Mouse (Mus musculus): Measurements from ENCODE around the gene Cfap65. TPM values are rescaled to one million over a fixed set of nuclear protein-coding genes. Genes with fewer than 3 reads are reported as not detected.

Cfap65 gene
- total RNA-seq, 2 experiments from 2014 or later: 2.8 to 3.0 TPM

DNA sequence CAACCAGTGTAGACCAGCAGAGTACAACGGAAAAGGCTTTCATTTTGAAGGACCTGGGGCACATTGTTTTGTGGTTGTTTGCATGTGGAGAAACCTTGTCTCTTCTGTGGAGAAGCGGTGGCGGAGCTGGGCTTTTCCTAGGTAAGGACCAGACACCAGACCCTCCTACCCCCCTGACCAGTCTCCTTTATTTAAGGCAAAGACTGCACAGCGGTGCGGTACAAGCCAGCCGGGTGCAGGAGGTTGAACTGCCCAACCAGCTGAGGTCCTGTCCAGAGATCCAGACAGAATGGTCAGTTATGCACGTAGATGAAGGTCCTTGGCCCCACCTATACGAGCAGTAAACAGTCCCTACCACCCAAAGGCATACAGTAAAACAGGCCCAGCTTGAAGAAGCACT lies 52.6 kb downstream of the Cfap65 start:
- no peak for DNase-seq (ENCODE audit: low spot score in 2 of 2)

DNA sequence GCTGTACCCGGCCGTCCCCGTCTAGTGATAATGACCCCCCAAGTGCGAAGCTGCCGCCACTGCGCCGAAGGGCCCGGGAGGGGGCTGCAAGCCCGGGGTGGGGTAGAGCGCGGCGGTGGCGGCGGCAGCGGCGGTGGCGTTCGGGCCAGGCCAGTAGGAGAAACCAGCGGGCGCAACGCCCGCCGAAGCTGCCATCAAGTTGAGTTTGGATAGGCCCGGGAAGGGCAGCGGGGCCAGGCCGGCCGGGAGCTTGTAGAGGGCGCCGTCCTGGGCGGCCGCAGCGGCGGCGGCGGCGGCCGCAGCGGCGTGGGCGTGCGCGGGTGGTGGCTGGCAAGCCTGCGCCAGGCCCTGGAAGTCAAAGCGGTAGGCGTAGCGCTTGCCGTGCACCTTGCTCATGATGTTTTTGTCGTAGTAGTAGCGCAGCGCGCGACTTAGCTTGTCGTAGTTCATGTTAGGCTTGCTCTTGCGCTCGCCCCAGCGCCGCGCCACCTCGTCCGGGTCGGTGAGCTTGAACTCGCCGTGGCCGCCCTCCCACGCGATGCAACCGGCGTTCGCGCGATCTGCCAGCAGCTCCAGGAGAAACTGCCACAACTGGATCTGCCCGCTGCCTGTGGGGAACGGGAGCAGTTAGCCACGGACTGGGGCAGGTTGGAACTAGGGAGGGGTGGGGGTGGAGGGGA lies 53.2 kb downstream of the Cfap65 start:
- no peak for DNase-seq (ENCODE audit: low spot score in 2 of 2)

DNA sequence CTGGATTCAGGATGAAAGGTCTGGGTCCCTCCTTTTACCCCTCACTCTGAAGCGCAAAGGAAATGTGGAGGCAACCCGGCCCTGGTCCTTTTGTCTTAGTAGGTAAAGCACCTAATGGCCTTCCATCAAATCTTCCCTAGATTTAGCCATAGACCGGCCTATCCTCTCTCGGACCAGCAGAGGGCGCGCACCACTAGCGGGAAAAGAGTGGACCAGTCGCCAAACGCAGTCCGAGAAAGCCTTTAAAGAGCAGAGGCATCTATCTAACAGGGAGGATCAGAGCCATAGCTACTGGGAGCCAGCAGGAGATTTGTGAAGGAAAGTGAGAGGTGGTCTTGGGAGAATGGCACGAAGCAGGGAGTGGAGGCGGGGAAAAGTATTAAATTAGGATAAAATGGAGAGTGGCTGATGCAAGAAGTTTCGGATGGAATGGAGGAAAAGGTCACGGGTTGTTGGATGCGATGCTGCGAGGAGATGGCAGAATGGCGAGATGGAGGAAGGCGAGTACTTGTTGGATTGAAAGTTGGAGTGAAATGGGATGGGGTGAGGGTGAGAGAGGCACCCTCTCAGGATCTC lies 54.5 kb downstream of the Cfap65 start:
- peak; percentile 76 to 81 for DNase-seq (ENCODE audit: low spot score in 2 of 2)

DNA sequence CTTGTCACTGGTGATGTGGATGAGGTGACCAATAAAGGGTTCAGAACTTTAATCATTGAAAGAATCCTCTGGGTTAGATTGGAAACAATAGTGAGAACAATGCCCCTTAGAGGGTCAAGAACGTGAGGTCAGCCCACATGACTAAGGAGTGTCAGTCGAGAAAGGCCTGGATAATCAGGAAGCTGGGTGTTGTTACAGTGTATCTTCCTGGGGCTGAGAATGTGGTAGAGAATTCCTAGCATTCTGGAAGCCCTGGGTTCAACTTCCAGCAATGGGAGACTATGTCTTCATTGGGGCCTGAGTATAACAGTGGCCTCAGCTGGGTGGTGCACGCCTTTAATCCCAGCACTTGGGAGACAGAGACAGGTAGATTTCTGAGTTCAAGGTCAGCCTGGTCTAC lies 58.2 kb downstream of the Cfap65 start:
- DNase-seq (ENCODE audit: low spot score in 2 of 2): no peak

DNA sequence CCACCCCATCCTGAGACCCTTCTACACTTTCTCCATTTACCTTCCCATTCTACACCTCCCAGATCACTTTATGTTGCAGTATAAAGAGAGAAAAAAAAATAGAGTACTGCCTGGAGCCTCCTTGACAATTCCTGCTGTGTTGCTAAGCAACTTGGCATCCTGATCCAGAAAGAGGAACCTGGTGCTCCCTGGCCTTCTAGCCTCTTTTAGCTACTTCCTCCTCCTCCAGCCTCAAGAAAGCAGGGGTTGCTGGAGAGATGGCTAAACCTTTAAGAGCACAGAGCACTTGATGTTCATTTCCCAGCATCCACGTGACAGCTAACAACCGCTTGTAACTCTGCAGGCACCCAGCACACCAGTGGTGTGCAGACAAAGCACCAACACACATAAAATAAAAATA lies 63.2 kb downstream of the Cfap65 start:
- DNase-seq (ENCODE audit: low spot score in 2 of 2): no peak

DNA sequence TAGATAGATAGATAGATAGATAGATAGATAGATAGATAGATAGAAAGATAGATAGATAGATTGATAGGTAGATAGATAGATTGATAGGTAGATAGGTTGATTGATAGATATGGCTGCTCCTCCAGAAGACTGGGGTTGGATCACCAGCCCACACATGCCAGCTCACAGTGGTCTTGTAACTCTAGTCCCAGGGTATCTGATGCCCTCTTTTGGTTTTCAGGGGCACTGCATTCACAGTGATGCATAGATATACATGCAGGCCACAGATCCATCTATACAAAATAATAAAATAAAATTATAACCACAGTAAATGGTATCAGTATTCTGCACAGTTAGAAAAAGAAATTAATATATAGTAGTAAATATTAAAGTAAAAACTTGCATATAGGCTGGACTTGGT lies 73.6 kb downstream of the Cfap65 start:
- no peak for DNase-seq (ENCODE audit: low spot score in 2 of 2)

DNA sequence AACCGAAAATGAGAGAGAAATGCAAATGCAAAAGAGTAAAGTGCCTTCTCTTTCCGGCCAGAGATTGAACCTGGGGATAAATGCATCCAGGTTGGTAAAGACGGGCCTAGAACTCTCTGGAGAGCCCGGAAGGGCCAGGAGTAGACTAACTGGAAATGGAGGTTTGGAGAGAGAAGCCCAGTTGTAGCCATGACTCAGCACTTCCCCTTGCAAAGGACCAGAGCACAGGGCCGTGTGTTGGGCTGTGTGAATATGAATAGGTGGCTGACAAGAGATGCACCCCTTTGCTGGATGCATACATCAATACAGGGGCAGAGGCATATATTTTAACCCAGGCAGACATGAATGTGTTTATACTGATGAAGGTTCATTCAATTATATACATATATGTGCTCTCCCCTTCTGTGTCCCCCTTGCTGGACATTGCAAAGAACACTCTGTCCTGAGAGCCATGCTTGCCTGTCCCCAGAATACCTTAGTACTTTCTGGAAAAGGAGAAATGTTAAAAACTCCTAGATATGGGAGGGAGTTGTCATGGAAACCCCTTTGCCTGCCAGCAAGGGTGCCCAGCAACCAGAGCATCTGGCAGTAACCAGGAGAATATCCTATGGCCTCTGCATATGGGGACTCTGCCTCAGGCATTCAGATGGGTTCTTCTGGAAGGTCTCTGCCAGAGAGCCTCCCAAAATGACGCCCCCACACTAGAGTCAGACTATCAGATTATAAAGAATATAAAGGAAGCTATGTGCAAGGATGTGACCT lies 76.0 kb downstream of the Cfap65 start:
- DNase-seq (ENCODE audit: low spot score in 2 of 2): peak in 1 of 2 experiments; percentile 44

DNA sequence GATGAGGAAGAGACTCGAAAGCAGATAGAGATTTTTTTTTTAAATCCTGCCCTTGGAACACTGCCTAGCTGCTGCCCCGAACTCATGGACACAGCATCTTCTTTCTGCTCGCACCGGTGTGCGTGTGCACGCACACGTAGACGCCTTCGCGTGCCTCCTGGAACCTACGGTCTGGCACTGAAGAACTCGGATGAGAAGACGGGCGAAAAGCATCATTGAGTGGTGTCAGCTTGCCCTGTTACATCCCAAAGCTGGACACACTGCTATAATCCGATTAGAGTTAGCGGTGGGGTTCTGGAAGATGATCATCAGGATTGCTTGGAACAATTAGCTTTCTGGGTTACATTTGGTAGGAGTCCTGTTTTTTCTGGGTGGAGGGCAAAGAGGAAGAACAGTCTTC lies 76.6 kb downstream of the Cfap65 start:
- no peak for DNase-seq (ENCODE audit: low spot score in 2 of 2)

DNA sequence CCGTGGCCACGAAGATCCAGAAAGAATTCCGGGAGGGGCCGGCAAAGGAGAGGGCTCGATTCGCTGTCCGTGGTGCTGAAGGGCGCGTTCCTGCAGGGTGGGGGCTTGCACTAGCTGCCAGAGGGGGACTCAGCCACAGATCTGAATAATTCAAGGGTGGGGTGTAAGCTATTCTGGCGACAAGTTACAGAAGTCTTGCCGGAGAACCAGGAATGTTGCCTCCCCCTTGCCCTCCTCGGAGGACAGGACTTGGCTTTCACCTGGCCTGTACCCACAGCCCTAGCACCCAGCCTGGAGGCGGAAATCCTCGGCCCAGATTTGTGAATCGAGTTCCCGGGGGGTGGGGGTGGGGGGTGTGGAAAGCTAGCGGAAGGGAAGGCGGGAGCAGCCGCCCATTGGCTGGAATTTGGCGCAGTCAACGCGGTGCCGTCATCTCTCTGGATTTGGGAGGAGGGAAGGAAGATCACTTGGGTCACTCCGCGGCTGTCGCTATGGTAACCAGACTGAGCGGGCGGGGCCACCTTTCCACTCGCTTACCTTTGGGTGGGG lies 77.2 kb downstream of the Cfap65 start:
- DNase-seq (ENCODE audit: low spot score in 2 of 2): peak; percentile 90 to 93

DNA sequence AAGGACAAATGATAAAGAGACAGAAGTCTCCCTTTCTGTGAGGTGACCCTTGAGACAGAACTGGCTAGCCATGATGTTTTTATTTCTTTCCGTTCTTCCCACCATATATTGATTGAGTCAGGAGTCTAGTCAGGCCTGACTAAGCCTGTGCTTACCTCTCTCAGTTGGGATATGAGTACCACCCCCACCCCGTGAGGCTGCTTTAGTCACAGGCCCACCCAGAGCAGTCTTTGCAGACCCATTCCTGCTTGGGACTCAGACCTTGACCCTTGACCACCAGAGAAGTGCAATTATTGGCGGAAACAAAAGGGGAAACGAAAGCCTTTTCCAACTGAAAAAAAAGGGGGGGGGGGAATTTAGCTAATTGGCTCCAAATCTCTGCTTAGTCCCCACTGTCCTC lies 77.7 kb downstream of the Cfap65 start:
- DNase-seq (ENCODE audit: low spot score in 2 of 2): no peak

DNA sequence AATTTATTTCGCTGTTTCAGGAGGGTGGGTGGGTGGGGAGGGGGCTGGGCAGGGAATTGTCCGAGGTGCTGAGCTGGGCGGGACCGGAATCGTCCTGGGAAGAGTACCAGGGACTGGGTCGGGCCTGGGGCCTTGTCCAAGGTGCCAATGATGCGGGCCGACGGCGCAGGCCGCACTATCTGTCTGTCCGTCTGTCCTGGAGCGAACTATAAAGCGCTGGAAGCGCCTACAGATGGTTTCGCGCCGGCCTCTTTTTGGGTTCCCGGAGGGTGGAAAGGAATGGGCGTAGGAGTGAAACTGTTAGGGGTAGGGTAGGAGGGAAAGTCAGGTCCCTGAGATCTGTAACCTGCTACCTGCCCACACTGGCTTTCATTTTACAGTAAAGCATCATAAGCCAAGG lies 78.2 kb downstream of the Cfap65 start:
- DNase-seq (ENCODE audit: low spot score in 2 of 2): peak in 1 of 2 experiments; percentile 42

DNA sequence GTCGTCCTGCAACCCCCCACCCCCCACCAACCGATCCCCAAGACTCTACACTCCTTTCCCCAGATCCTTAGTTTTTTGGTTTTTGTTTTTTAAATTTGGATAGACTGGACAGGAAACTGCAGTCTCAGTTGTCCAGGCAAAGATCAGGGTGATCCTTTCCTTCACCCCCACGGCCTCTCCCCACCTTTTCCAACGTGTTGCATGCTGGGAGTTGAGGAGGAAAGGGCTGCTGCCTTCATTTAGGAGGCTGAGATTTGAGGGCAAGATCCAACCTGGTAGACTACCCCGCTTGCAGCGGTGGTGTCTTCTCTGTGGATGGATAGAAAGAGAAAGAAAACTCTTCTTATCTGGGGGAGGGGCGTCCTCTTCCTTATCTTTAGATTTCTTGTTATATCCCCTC lies 78.6 kb downstream of the Cfap65 start:
- no peak for DNase-seq (ENCODE audit: low spot score in 2 of 2)

DNA sequence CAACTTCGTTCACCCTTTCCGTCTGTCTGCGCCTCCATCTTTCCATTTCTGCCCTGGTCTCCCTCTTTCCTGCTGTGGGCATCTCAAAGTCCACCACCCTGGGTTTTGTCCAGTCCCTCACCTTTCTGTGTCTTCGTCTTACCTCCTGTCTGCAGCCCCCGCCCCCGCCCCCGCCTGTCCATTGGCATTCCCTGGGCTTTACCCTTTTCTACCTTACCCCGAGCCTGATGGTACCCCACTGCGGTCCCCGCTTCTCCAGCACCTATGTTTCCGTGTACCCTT lies 79.0 kb downstream of the Cfap65 start:
- DNase-seq (ENCODE audit: low spot score in 2 of 2): no peak

DNA sequence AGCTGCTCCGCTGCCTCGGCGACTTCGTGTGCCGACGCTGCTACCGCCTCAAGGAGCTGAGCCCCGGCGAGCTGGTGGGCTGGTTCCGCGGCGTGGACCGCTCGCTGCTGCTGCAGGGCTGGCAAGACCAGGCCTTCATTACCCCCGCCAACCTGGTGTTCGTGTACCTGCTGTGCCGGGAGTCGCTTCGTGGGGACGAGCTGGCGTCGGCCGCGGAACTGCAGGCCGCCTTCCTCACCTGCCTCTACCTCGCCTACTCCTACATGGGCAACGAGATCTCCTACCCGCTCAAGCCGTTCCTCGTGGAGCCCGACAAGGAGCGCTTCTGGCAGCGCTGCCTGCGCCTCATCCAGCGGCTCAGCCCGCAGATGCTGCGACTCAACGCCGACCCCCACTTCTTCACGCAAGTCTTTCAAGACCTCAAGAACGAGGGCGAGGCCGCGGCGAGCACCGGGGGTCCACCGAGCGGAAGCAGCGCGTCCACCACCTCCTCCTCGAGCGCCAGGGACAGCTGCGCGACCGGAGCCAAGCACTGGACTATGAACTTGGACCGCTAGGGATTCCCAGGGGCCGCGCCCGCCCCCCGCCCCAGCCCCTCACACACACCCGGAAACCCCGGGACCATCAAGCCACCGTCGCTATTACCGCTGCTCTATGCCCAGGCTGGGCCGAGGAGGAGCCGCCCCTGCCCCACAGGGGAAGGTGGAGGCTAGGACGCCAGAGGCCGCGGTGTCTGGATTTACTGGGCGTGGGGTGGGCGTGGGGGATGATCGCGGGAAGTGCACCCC lies 79.6 kb downstream of the Cfap65 start:
- DNase-seq (ENCODE audit: low spot score in 2 of 2): peak in 1 of 2 experiments; percentile 32

DNA sequence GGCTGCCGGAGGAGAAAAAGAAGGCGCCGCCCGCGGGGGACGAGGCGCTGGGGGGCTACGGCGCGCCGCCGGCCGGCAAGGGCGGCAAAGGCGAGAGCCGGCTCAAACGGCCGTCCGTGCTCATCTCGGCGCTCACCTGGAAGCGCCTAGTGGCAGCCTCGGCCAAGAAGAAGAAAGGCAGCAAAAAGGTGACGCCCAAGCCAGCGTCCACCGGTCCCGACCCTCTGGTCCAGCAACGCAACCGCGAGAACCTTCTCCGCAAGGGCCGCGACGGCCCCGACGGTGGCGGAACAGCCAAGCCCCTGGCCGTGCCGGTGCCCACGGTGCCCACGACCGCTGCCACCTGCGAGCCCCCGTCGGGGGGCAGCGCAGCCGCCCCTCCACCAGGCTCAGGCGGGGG lies 80.2 kb downstream of the Cfap65 start:
- DNase-seq (ENCODE audit: low spot score in 2 of 2): peak in 1 of 2 experiments; percentile 36

DNA sequence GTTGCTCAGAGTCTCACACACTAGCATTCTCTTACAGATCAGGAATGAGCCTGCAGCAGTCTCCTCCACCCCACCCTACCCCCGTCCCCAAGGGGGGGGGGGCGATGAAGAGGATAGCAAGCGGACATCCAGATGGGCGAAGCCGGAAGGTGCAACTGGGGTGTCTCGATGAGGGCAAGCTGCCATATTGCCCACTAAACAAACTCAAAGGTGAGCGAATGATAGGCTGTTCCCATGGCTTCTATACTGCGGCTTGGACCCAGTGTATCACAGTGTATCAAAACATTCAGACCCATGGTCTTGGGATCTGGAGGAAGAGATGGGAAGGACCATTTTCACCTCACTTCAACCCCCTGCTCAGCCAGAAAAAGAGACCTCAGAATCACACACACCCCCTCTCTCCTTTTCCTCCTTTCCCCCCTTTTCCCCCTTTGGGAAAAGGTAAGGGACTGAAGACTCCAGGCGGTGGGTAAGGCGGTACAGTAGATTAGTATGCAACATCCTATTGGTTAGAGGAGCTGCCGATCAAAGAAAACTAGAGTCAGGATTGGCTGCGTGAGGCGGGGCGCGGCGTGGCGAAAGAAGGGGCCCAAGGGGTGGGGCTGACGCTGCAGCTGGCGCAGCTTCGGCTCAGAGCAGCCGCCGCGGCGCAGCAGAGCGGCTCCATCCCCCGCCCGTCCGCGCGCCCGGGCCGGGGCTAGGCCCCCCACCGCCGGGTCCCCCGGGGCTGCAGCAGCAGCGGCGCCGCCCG lies 80.9 kb downstream of the Cfap65 start, which contains the start of gene Cdk5r2:
Gene Cdk5r2 (plus strand): TSS at position 629 of the 751 bp plus-strand sequence.
- DNase-seq (ENCODE audit: low spot score in 2 of 2): peak; percentile 94 to 95

Small RNA genes lying within 50 kb of the gene (microRNA-seq; reads per million reads assigned to microRNA genes)
- gene Mir375: 285 to 339 reads per million in 2 experiments

Other genes starting within 250 kb of the Cfap65 start
- gene Cyp27a1, start 222.0 kb downstream of the Cfap65 start, total RNA-seq (2021): 1 to 10 TPM; 4.2 to 4.8 TPM
- gene Prkag3, start 186.4 kb downstream of the Cfap65 start, total RNA-seq (2021): under 1 TPM; 0.12 to 0.51 TPM
- gene Wnt6, start 163.7 kb downstream of the Cfap65 start, total RNA-seq (2021): 1 to 10 TPM; 3.3 to 4.5 TPM
- gene Wnt10a, start 144.1 kb downstream of the Cfap65 start, total RNA-seq (2021): 10 to 100 TPM; 15.8 to 15.9 TPM
- 100 to 1,000 TPM; 315 to 347 TPM for gene Cdk5r2, start 80.7 kb downstream of the Cfap65 start, total RNA-seq (2021)
- gene Fev, start 50.2 kb downstream of the Cfap65 start, total RNA-seq (2021): not detected
- under 1 TPM in 1 of 2 experiments, not detected in 1; 0.80 TPM for gene Cryba2, start 42.5 kb downstream of the Cfap65 start, total RNA-seq (2021)
- under 1 TPM; 0.30 to 0.72 TPM for gene Ihh, start 16.1 kb upstream of the Cfap65 start, total RNA-seq (2021)
- 1 to 10 TPM; 1.8 to 2.4 TPM for gene Nhej1, start 189.6 kb upstream of the Cfap65 start, total RNA-seq (2021)
- gene Slc23a3, start 198.3 kb upstream of the Cfap65 start, total RNA-seq (2021): 1 to 10 TPM; 2.0 to 3.9 TPM
- gene Cnppd1, start 207.1 kb upstream of the Cfap65 start, total RNA-seq (2021): 10 to 100 TPM; 31.1 to 35.2 TPM
- 100 to 1,000 TPM; 210 to 215 TPM for gene Retreg2, start 207.2 kb upstream of the Cfap65 start, total RNA-seq (2021)
- gene Zfand2b, start 233.0 kb upstream of the Cfap65 start, total RNA-seq (2021): 10 to 100 TPM; 26.3 to 29.1 TPM
- gene Abcb6, start 244.8 kb upstream of the Cfap65 start, total RNA-seq (2021): 10 to 100 TPM; 20.4 to 22.2 TPM

Data from left cerebral cortex, adult 18-20 months (tissue).